Mouse (Mus musculus) heart, embryonic 12.5 days (tissue): ENCODE measurements around the gene Fank1. TPM values are rescaled to one million over a fixed set of nuclear protein-coding genes. Genes with fewer than 3 reads are reported as not detected.

Experiments
- ATAC-seq: fragments of 200-750 bp; cut with Nextera tagmentation; 2 replicates; pipeline ENCODE4 v1.8.0; 2017; ENCODE audit warnings: moderate TSS enrichment, moderate library complexity; ENCODE audit not compliant: insufficient number of reproducible peaks, low FRiP score
- H3K27ac ChIP-seq: fragments of 300-500 bp; sonication (generic); 2 replicates; pipeline ENCODE4 v1.5.1; 2016; ENCODE audit warnings: mild to moderate bottlenecking, moderate library complexity; ENCODE audit not compliant: poor library complexity, severe bottlenecking
- H3K27me3 ChIP-seq: fragments of 300-500 bp; sonication (generic); replicated peaks from 2 replicates; pipeline ENCODE4 v1.6.1; 2016; ENCODE audit warnings: mild to moderate bottlenecking, moderate library complexity
- H3K36me3 ChIP-seq: fragments of 300-500 bp; sonication (generic); 2 replicates; pipeline ENCODE4 v1.6.1; 2016; ENCODE audit warnings: mild to moderate bottlenecking, moderate library complexity
- H3K4me1 ChIP-seq: fragments of 300-500 bp; sonication (generic); replicated peaks from 2 replicates; pipeline ENCODE4 v1.6.1; 2016; ENCODE audit warnings: mild to moderate bottlenecking
- H3K4me2 ChIP-seq: fragments of 300-500 bp; sonication (generic); 2 replicates; pipeline ENCODE4 v1.6.1; 2016; ENCODE audit warnings: mild to moderate bottlenecking, moderate library complexity
- H3K4me3 ChIP-seq: fragments of 300-500 bp; sonication (generic); 2 replicates; pipeline ENCODE4 v1.5.1; 2016; ENCODE audit warnings: mild to moderate bottlenecking
- H3K9ac ChIP-seq: fragments of 300-500 bp; sonication (generic); 2 replicates; pipeline ENCODE4 v1.6.1; 2016; ENCODE audit warnings: mild to moderate bottlenecking, moderate library complexity
- H3K9me3 ChIP-seq: fragments of 300-500 bp; sonication (generic); replicated peaks from 2 replicates; pipeline ENCODE4 v1.6.1; 2016; ENCODE audit warnings: mild to moderate bottlenecking, moderate library complexity
- WGBS: fragments of 180-500 bp; shearing (Covaris S2); methylation state at CpG from one replicate; pipeline ENCODE4 v1.1.7; 2016; 5-methylcytosine and 5-hydroxymethylcytosine counted together
- polyA plus RNA-seq: library from polyadenylated mRNA; unstranded; fragments of >200 nt; fragmentation: Nextera tagmentation; extraction: Ambion mirVana; gene quantifications from 2 replicates; pipeline ENCODE4 v1.2.1, GENCODE M21; 2016

Fank1 gene
- polyA plus RNA-seq, 1 experiment from 2014 or later = not detected

DNA sequence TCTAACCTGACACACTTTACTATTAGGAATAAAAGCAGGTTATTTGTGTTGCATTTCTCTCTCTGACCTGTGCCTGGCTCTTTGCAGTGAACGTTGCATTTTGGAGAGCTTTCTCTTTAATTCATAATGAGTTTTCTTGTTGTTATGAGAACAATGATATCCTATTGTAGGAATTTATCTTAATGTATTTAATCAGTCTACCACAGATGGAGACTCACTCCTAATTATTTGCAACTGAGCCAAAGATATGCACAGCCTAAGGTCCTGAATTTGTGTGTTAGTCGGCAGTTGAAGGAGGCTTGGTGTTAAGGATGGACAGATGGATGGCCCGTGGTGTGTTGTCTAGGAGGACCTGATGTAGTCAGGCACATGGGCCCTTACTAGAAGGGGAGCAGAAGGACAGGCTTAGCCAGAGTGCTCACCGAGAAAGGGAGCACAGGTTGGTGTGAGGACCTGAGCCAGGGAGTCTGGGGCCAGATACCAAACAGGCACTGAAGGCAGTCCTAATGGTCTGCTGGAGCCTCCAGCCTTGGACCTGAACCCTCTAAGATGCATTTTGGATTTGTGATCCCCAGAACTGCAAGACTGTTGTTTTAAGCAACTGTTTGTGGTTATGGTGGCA is 14.1 kb downstream of the Fank1 start:
- peaks cover 7% of the 10 kb centered on the region; the same call in 1 of the 2 replicates for H3K4me1 ChIP-seq
- no peak overlapping the region for H3K27ac ChIP-seq
- ATAC-seq = no peak
- no peak overlapping the region for H3K9ac ChIP-seq
- WGBS = 76% methylated on average over 4 of the region's 4 CpGs
- no peak overlapping the region for H3K4me2 ChIP-seq
- peaks cover 7% of the 10 kb centered on the region; the same call in 1 of the 2 replicates for H3K9me3 ChIP-seq
- no peaks in the 10 kb centered on the region for H3K36me3 ChIP-seq
- H3K27me3 ChIP-seq = no peaks in the 10 kb centered on the region
- no peak overlapping the region for H3K4me3 ChIP-seq

DNA sequence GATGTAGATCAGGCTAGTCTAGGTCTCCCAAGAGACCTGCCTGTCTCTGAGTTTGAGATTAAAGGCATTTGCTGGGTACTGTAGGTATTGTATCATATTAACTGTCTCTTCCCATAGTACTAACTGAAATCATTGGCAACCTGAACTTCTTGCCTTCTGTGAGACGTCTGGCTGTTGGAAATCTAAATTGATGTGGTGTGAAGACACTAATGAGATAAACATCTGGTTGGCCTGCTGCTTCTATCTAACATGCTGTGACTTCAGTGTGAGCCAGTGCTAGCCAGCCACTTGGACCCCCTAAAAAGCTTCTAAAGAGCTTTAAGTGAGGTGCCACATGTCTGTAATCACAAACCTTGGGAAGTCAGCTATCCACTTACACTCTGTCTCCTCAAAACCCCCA is 16.1 kb downstream of the Fank1 start:
- H3K9ac ChIP-seq = no peak overlapping the region
- H3K4me2 ChIP-seq = no peak overlapping the region
- ATAC-seq = no peak
- peaks cover 7% of the 10 kb centered on the region; the same call in 1 of the 2 replicates for H3K9me3 ChIP-seq
- no peak overlapping the region for H3K27ac ChIP-seq
- peaks cover 7% of the 10 kb centered on the region; the same call in 1 of the 2 replicates for H3K4me1 ChIP-seq
- no peak overlapping the region for H3K4me3 ChIP-seq
- WGBS = 36% methylated on average over 1 of the region's 1 CpGs
- no peaks in the 10 kb centered on the region for H3K27me3 ChIP-seq
- no peaks in the 10 kb centered on the region for H3K36me3 ChIP-seq

DNA sequence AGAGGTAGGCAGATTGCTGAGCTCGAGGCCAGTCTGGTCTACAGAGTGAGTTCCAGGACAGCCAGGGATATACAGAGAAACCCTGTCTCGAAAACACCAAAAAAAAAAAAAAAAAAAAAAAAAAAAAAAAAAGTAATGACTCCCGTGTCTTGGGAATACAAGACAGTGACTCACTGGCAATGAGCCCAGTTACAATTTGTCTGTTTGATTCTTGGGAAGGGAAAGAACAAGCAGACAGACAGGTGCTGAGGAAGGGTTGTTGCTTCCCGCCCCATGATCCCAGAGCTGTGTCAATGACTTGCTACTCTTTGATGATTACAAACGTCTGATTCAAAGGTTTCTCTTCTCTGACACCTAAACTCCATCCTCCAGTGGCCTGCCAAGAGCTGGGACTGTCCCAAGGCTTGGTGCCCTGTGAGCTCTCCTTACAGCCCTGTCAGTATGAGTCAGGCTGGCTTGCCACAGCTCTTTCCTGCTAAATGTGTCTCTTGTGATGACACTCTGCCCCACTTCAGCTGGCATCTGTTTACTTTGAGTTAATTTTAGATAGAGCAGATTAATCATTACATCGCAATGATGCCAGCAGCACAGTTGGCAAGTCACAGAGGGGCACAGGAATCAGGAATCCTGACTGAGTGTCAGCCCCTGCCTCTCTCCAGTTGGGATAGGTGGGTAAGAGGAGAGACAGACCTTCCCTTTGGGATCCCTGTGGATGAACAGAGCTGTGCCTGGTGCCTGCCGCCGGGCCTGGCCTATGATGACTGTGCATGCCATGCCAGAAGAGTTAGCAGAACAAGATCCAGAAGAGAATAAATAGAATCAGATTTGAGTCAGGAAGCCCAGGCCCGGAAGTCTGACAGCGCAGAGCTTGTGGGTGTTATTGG is 16.8 kb downstream of the Fank1 start:
- Histone ChIP-seq H3K27me3 (no peaks in the 10 kb centered on the region), H3K9me3 (peaks cover 7% of the 10 kb centered on the region; the same call in 1 of the 2 replicates), H3K4me2 (no peak overlapping the region), H3K4me3 (no peak overlapping the region), H3K9ac (no peak overlapping the region), H3K27ac (no peak overlapping the region), H3K36me3 (no peaks in the 10 kb centered on the region), H3K4me1 (peaks cover 7% of the 10 kb centered on the region; the same call in 1 of the 2 replicates)
- no peak for ATAC-seq
- WGBS = 51% methylated on average over 10 of the region's 10 CpGs

DNA sequence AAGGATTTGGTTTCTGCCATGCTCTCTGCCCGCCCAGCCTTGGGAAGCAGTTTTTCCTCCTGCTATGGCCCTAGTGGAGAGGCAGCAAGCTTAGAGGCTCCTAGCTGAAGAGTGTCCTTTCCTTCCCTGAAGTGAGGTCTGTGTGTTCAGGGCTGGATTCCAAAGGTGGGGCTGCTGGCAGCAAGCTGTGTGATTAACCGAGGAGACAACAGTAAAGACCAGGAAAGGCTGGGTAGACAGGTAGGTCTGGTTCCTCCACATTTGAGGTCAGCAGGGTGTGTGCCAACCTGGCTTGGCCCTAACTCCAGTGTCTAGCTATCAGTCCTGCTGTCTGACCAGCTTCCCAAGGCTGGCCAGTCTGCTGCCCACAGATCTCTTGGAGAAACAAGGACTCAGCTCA is 18.1 kb downstream of the Fank1 start:
- Histone ChIP-seq H3K4me1 (peaks cover 7% of the 10 kb centered on the region; the same call in 1 of the 2 replicates), H3K9me3 (0 out of 2 replicates have a peak, but pooled peaks cover 1% of the 10 kb centered on the region), H3K4me3 (no peak overlapping the region), H3K36me3 (no peaks in the 10 kb centered on the region), H3K4me2 (no peak overlapping the region), H3K9ac (no peak overlapping the region), H3K27ac (no peak overlapping the region), H3K27me3 (no peaks in the 10 kb centered on the region)
- 73% methylated on average over 2 of the region's 2 CpGs for WGBS
- ATAC-seq = no peak

DNA sequence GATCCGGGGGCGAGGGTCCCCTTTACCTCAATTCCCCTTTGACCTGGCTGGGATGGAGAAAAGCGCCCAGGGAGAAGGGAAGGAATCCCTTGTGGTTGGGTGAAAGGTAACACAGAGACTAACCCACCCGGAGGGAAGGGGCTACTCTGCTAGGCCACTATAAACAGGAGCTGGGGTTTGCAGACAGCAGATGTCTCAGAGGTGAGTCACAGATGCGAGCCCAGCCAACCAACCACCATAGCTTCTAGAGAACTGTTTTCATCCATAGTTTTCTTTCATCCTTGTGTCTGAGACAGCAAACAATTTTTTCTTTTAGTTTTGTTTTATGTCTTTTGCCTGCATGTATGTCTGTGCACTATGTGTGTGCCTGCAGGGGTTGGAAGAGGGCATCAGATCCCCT is 23.3 kb downstream of the Fank1 start:
- ATAC-seq = no peak
- Histone ChIP-seq H3K27ac (no peak overlapping the region), H3K27me3 (no peaks in the 10 kb centered on the region), H3K36me3 (no peaks in the 10 kb centered on the region), H3K4me2 (no peak overlapping the region), H3K4me3 (no peak overlapping the region), H3K9ac (no peak overlapping the region), H3K9me3 (no peaks in the 10 kb centered on the region), H3K4me1 (peaks cover 4% of the 10 kb centered on the region; the same call in 1 of the 2 replicates)
- WGBS = 68% methylated on average over 5 of the region's 5 CpGs

DNA sequence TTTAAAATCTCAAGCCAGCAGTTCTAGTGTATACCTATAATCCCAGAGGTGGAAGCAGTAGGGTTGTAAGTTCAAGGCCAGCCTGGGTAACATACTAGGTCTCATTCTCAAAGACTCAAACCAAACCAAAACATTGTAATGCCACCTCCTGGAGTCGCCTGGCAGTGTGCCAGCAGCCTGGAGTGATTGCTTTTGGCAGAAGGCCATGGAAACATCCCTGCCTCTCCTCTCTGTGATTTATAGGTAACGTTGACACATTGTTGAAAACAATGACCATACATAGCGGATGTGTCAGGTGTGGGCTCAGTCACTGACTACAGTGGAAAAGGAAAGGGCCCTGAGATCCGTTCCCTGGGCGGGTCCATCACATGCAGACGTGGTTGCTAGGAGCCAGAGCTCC is 25.2 kb downstream of the Fank1 start:
- H3K36me3 ChIP-seq = no peaks in the 10 kb centered on the region
- WGBS = 40% methylated on average over 6 of the region's 6 CpGs
- H3K9me3 ChIP-seq = no peaks in the 10 kb centered on the region
- H3K4me1 ChIP-seq = peaks cover 4% of the 10 kb centered on the region; the same call in 1 of the 2 replicates
- no peak overlapping the region for H3K4me2 ChIP-seq
- no peak overlapping the region for H3K9ac ChIP-seq
- no peak overlapping the region for H3K4me3 ChIP-seq
- no peak for ATAC-seq
- H3K27me3 ChIP-seq = no peaks in the 10 kb centered on the region
- no peak overlapping the region for H3K27ac ChIP-seq

DNA sequence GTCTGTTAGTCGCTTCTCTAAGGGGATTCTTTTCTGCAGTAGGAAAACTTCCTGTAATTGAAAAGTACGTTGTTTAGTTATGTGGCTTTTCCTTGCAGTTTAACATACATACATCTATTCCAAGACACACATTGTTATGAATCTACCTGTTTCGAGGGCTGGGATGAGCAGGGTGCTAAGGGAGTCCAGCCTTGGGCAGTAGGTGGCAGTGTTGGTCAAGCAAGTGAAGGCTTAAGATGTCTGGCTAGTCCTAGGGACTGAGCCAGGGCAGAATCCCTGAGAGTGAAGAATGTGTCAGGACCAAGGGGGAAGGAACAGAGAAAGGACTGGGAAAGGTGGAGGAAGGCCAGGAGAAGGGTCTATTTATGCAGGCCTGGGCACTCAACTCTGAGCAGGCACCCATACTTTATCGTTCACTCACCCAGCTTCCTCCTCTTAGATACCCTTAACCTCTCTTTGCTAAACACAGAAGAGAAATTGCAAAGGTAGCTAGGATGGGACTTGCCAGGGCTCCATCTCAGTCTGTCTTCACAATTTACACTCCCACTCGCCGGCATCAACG is 29.0 kb downstream of the Fank1 start:
- Histone ChIP-seq H3K9ac (no peak overlapping the region), H3K27ac (no peak overlapping the region), H3K4me2 (no peak overlapping the region), H3K36me3 (no peaks in the 10 kb centered on the region), H3K4me3 (no peak overlapping the region), H3K9me3 (no peaks in the 10 kb centered on the region), H3K27me3 (no peaks in the 10 kb centered on the region), H3K4me1 (peaks cover 4% of the 10 kb centered on the region; the same call in 1 of the 2 replicates)
- 46% methylated on average over 7 of the region's 7 CpGs for WGBS
- ATAC-seq = 0 out of 2 replicates have a peak, but pooled peaks have one; percentile 48

DNA sequence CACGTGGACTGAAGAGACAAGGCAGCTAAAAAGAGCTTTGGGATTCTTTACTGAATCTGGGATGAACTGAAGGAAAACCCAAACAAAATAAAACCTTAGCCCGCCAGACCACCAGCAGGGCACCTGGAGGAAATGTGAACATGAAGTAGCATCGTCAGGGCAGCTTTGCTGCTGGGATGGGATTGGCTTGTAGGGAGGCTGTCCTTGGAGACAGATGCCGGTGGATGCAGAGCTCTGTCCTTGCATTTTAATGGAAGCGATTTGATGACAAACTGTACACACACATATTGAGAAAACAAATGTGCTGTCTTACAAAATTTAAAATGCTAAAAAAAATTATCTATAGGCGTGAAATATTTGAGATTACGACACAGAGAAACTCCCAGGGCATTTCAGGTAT is 36.3 kb downstream of the Fank1 start:
- H3K9ac ChIP-seq = no peak overlapping the region
- no peak for ATAC-seq
- no peak overlapping the region for H3K4me3 ChIP-seq
- 75% methylated on average over 7 of the region's 7 CpGs for WGBS
- H3K27me3 ChIP-seq = 0 out of 2 replicates have a peak, but pooled peaks cover 3% of the 10 kb centered on the region
- H3K36me3 ChIP-seq = no peaks in the 10 kb centered on the region
- no peak overlapping the region for H3K4me2 ChIP-seq
- H3K4me1 ChIP-seq = no peaks in the 10 kb centered on the region; the same call in 1 of the 2 replicates
- no peak overlapping the region for H3K27ac ChIP-seq
- no peaks in the 10 kb centered on the region for H3K9me3 ChIP-seq

DNA sequence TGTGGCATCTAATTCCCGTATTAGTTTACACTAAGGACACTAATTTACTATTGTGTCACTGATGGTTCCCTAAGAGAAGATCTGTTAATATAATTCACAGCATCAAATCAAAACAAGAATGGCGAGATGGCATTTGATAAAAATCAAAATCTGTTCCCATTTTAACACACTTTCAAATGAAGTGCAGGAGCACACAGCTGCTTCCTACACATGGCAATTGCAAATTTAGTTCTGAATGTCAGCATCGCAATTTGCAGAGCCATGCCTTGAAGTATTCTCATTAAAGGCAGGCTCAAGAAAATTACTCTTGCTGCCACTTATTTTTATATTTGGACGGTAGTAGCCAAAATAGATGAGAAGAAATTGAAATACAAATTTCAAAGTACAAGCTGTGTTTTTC is 36.7 kb downstream of the Fank1 start:
- 78% methylated on average over 4 of the region's 4 CpGs for WGBS
- Histone ChIP-seq H3K27me3 (0 out of 2 replicates have a peak, but pooled peaks cover 3% of the 10 kb centered on the region), H3K9me3 (no peaks in the 10 kb centered on the region), H3K27ac (no peak overlapping the region), H3K4me1 (no peaks in the 10 kb centered on the region; the same call in 1 of the 2 replicates), H3K4me3 (no peak overlapping the region), H3K9ac (no peak overlapping the region), H3K36me3 (no peaks in the 10 kb centered on the region), H3K4me2 (no peak overlapping the region)
- no peak for ATAC-seq

DNA sequence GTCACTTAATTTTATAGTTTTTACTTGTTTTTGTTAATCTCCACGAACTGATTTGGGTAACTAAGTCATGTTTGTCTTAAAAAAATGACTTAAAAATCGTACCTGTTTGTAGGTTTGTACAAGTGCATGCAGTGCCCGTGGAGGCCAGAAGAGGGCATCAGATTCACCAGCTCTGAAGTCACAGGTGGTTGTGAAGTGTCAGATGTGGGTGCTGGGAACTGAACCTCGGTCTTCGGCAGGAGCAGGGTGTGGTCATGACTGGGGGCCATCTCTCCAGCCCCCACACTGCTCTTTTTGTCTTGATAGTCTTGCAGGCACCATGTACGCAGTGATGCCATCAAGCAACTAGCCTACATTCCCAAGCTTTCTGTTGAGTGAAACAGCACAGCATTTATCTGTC is 47.1 kb downstream of the Fank1 start:
- 80% methylated on average over 6 of the region's 6 CpGs for WGBS
- Histone ChIP-seq H3K4me1 (peaks cover 8% of the 10 kb centered on the region), H3K4me2 (no peak overlapping the region), H3K27ac (no peak overlapping the region), H3K9me3 (peaks cover 11% of the 10 kb centered on the region), H3K27me3 (no peaks in the 10 kb centered on the region), H3K9ac (no peak overlapping the region), H3K4me3 (no peak overlapping the region), H3K36me3 (no peaks in the 10 kb centered on the region)
- no peak for ATAC-seq

DNA sequence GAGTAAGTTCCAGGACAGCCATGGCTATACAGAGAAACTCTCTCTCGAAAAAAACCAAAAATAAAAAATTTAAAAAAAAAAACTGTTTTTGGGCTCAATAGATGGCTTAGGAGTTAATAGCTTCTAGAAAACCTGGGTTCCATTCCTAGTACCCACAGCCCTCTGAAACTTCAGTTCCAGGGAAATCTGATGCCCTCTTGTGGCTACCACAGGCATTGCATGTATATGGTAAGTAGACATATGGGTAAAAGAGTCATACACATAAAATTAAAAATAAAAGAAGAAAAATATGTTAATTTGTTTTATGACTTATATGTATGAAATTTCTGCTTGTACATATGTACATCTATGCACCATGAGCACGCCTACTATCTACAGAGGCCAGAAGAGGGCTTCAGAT is 47.9 kb downstream of the Fank1 start:
- H3K9me3 ChIP-seq = peaks cover 11% of the 10 kb centered on the region
- no peak for ATAC-seq
- peaks cover 12% of the 10 kb centered on the region for H3K4me1 ChIP-seq
- no peaks in the 10 kb centered on the region for H3K36me3 ChIP-seq
- H3K9ac ChIP-seq = no peak overlapping the region
- no peak overlapping the region for H3K27ac ChIP-seq
- no peak overlapping the region for H3K4me3 ChIP-seq
- H3K27me3 ChIP-seq = no peaks in the 10 kb centered on the region
- no peak overlapping the region for H3K4me2 ChIP-seq
- WGBS = 89% methylated on average over 2 of the region's 2 CpGs
